Mouse (Mus musculus) cortical plate, adult 2 months (tissue): Measurements from ENCODE around the gene Clca3a2. TPM values are rescaled to one million over a fixed set of nuclear protein-coding genes. Genes with fewer than 3 reads are reported as not detected.
"Not testable (repeated sequence)": the region's sequence is repeated elsewhere in the genome, so short reads cannot be mapped to it uniquely, and the experiment has no call there.

ENCODE experiments used
- H3K27ac ChIP-seq: fragments of 200-500 bp; 2 replicates; pipeline ENCODE4 v1.5.1; 2012; ENCODE audit warnings: low read length, control low read depth, inconsistent platforms; ENCODE audit not compliant: insufficient read depth
- H3K4me1 ChIP-seq: fragments of 200-500 bp; 2 replicates; pipeline ENCODE4 v1.6.1; 2011; ENCODE audit warnings: low read length; ENCODE audit not compliant: control insufficient read depth, insufficient read depth
- H3K4me3 ChIP-seq: fragments of 200-500 bp; 2 replicates; pipeline ENCODE4 v1.5.1; 2011; ENCODE audit warnings: mild to moderate bottlenecking, low read length, control low read depth; ENCODE audit not compliant: insufficient read depth
- CTCF ChIP-seq: fragments of 200-500 bp; IDR thresholded peaks from 2 replicates; pipeline ENCODE4 v1.5.1; 2011; ENCODE audit warnings: mild to moderate bottlenecking, control low read depth, low read length; ENCODE audit not compliant: insufficient read depth; ENCODE audit errors: extremely low read depth
- POLR2A ChIP-seq: fragments of 200-500 bp; IDR thresholded peaks from 2 replicates; pipeline ENCODE4 v1.6.1; 2011; ENCODE audit warnings: mild to moderate bottlenecking, low read length, control low read depth; ENCODE audit not compliant: insufficient read depth; ENCODE audit errors: extremely low read depth
- polyA plus RNA-seq: library from polyadenylated mRNA; depleted of rRNA; stranded (reverse); fragments of >200 nt; gene quantifications from 2 replicates; pipeline ENCODE4 v1.2.3, GENCODE M21; 2012; rRNA removed

The Clca3a2 gene
- polyA plus RNA-seq: 0.08 and 0.15 TPM in 2 replicates

- H3K4me3 ChIP-seq, H3K4me1 ChIP-seq, H3K27ac ChIP-seq: not testable (repeated sequence)
Observed at GRCm38 (mm10) chr3:144819219-144819618, at the start of gene Clca3a2. TSS of gene Clca3a2 (minus strand) at chr3:144819494.

DNA sequence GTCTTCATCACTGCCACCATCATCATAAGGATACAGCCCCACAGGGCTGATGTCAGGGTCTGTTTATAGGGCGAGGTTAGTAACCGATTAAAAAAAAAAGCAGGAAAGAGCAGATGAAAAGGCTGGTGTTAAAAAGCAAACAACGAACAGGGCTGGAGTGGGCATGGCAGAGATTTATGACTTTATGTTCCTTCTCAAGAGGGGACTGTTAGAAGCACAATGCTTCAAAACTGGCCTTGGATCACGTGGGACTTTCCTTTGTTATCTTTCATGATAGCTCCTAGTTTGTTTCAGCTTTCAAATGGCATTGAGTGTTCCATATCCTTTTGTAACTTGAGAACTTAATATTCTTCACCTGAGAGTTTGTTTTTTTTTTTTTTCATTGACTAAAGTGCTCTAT lies 30.3 kb upstream of the Clca3a2 start:
- Histone ChIP-seq H3K27ac (no peak overlapping the region), H3K4me1 (no peaks in the 10 kb centered on the region), H3K4me3 (no peak overlapping the region)
- TF ChIP-seq CTCF (no peak), POLR2A (no peak)

GRCm38 (mm10) chr3:144849014-144849556 lies 29.8 kb upstream of the Clca3a2 start, which contains the start of gene Clca3b:
TSS of gene Clca3b (minus strand) at chr3:144849357.
- H3K4me1 ChIP-seq, H3K27ac ChIP-seq, H3K4me3 ChIP-seq: not testable (repeated sequence)

GRCm38 (mm10) chr3:144827257-144827656 lies 8.0 kb upstream of the Clca3a2 start:
- no peak overlapping the region for H3K27ac ChIP-seq
- TF ChIP-seq CTCF (no peak), POLR2A (no peak)
- H3K4me1 ChIP-seq: no peaks in the 10 kb centered on the region
- H3K4me3 ChIP-seq: no peak overlapping the region

- peak; percentile 79 for TF ChIP-seq CTCF
- no peak for TF ChIP-seq POLR2A
- Histone ChIP-seq H3K4me3 (no peak overlapping the region), H3K4me1 (no peaks in the 10 kb centered on the region)
Observed at GRCm38 (mm10) chr3:144825151-144825550, 5.9 kb upstream of the Clca3a2 start.

DNA sequence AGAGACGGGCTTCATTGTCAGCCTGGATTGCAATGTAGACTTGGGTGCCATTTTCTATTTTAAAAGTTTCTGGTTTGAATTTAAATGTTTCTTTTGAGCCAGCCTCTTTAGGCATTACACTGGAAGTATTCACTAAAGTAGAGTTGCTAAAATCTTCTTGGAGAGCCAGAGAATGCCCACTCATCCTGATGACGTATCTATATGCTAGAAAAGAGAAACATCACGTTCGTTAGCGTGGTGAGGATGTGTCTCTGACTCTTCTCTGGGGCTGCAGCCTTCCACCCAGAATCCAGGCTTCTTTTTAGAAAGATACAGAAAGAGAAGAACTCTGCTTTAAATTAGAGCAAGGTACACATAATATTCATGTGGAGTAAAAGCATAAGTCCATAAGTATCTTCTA lies 4.0 kb upstream of the Clca3a2 start:
- Histone ChIP-seq H3K4me3 (no peak overlapping the region), H3K4me1 (no peaks in the 10 kb centered on the region), H3K27ac (no peak overlapping the region)
- TF ChIP-seq CTCF (no peak), POLR2A (no peak)

More at GRCm38 (mm10) chr3:144825151-144825550, 5.9 kb upstream of the Clca3a2 start:
- no peak overlapping the region for H3K27ac ChIP-seq

- Histone ChIP-seq H3K4me1 (no peaks in the 10 kb centered on the region), H3K4me3 (no peak overlapping the region), H3K27ac (no peak overlapping the region)
- TF ChIP-seq CTCF: no peak
- no peak for TF ChIP-seq POLR2A
Observed at GRCm38 (mm10) chr3:144820632-144821031, 1.3 kb upstream of the Clca3a2 start.

- H3K4me1 ChIP-seq, H3K4me3 ChIP-seq, H3K27ac ChIP-seq: not testable (repeated sequence)
Observed at GRCm38 (mm10) chr3:144813336-144813735, 6.0 kb downstream of the Clca3a2 start.

- TF ChIP-seq POLR2A: no peak
- no peak for TF ChIP-seq CTCF
- H3K27ac ChIP-seq: no peak overlapping the region
- no peaks in the 10 kb centered on the region; the same call in 1 of the 2 replicates for H3K4me1 ChIP-seq
- no peak overlapping the region for H3K4me3 ChIP-seq
Observed at GRCm38 (mm10) chr3:144811821-144812220, 7.5 kb downstream of the Clca3a2 start.

GRCm38 (mm10) chr3:144808153-144808925 lies 11.0 kb downstream of the Clca3a2 start:
- H3K4me1 ChIP-seq, H3K27ac ChIP-seq, H3K4me3 ChIP-seq: not testable (repeated sequence)

DNA sequence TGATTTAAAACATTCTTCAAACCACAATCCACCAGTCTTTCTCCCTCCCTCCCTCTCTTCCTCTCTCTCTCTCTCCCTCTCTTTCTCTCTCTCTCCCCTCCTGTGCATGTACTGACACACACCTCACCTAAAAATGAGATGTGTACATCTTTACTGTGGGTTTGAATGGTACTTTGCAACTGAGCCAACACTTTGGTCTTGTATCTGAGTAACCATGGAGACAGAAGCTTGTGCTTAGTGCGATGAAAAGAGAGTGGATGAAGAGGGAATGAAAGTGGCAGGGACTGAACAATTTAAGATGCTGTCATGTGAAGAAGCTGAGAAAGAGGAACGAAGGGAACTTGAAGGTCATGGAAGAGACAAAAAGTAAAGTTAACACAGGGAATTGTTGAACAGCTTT lies 12.7 kb downstream of the Clca3a2 start:
- H3K27ac ChIP-seq, H3K4me3 ChIP-seq, H3K4me1 ChIP-seq: not testable (repeated sequence)
